ENCODE assay signal across 11 mouse cellular contexts in the genomic region with DNA sequence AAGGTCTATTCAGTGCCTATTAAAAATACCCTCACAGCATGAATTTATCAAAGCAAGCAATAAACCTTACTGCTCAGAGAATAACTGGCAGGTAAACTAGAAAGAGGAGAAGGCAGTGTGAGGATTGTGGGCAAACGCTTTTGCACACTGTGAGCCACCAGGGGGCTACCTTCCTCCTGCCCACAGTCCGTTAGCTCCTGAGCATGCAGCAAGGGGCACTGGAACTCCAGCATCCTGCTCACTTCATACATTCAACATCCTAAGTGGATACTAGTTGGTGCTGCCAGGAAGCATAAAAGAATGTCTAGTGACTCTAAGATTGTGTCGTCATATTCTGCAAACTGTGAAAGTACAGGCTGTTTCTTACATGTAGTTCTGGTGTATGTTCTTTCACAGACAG.
DNase-seq lines count a peak whose midpoint lies in the region; ATAC-seq and TF ChIP-seq lines count a peak whose summit lies in the region.
"Had no signal": no experiment of that assay in that cellular context is flagged by ENCODE, and none has a peak within 500 bp of the region (broad histone marks: within the 10 kb centered on the region; RNA-seq: fewer than 3 reads in every experiment).

No protein-coding gene starts in this region.

- H3K27ac ChIP-seq in kidney, embryonic 15.5 days = no peak overlapping the region
- H3K27ac ChIP-seq in lung, postnatal 0 days (ENCODE audit: low read length) = no peak overlapping the region
- H3K27ac ChIP-seq in heart, embryonic 12.5 days (ENCODE audit: poor library complexity, severe bottlenecking) = no peak overlapping the region
- H3K27ac ChIP-seq: embryonic facial prominence, embryonic 15.5 days; hindbrain, embryonic 14.5 days; liver, embryonic 13.5 days had no signal

- H3K9ac ChIP-seq in kidney, embryonic 15.5 days = no peak overlapping the region
- no peak overlapping the region for H3K9ac ChIP-seq in lung, postnatal 0 days (replicated peaks; ENCODE audit: low read depth)
- no peak overlapping the region for H3K9ac ChIP-seq in heart, embryonic 12.5 days
- H3K9ac ChIP-seq: embryonic facial prominence, embryonic 15.5 days; hindbrain, embryonic 14.5 days; liver, embryonic 13.5 days had no signal

- no peak overlapping the region for H3K4me3 ChIP-seq in kidney, embryonic 15.5 days (replicated peaks)
- no peak overlapping the region for H3K4me3 ChIP-seq in lung, postnatal 0 days (ENCODE audit: low read depth, low read length)
- H3K4me3 ChIP-seq in heart, embryonic 12.5 days = no peak overlapping the region
- H3K4me3 ChIP-seq: embryonic facial prominence, embryonic 15.5 days; liver, embryonic 13.5 days had no signal

- peak; percentile 20 for DNase-seq in kidney, postnatal 14 days
- peak; percentile 63 for DNase-seq in A20 (ENCODE audit: low read depth, low spot score)
- DNase-seq in ES-CJ7 (ENCODE audit: low read depth, low spot score) = peak; percentile 33
- peak; percentile 38 for DNase-seq in lung, postnatal 0 days (ENCODE audit: low spot score)
- no peak for DNase-seq in ovary, postnatal 10 days (ENCODE audit: low spot score)
- no peak for DNase-seq in cerebellum, postnatal 25 days
- DNase-seq: liver, embryonic 13.5 days had no signal

- peaks cover 8% of the 10 kb centered on the region; the same call in 1 of the 2 replicates for H3K36me3 ChIP-seq in kidney, embryonic 15.5 days
- 0 out of 2 replicates have a peak, but pooled peaks cover 2% of the 10 kb centered on the region for H3K36me3 ChIP-seq in lung, postnatal 0 days (ENCODE audit: insufficient read depth, low read length)
- H3K36me3 ChIP-seq in heart, embryonic 12.5 days = peaks cover 11% of the 10 kb centered on the region
- H3K36me3 ChIP-seq: embryonic facial prominence, embryonic 15.5 days; liver, embryonic 13.5 days had no signal

- WGBS in kidney, embryonic 15.5 days = 91% methylated on average over 3 of the region's 3 CpGs
- WGBS in lung, postnatal 0 days = 69% methylated on average over 3 of the region's 3 CpGs
- 71% methylated on average over 3 of the region's 3 CpGs for WGBS in heart, embryonic 12.5 days

- TF ChIP-seq EP300 in lung, postnatal 0 days (IDR thresholded peaks at IDR 0.05) = no peak

- H3K27me3 ChIP-seq in kidney, embryonic 15.5 days = no peaks in the 10 kb centered on the region
- H3K27me3 ChIP-seq in lung, postnatal 0 days (replicated peaks; ENCODE audit: insufficient read depth, low read length) = no peaks in the 10 kb centered on the region
- H3K27me3 ChIP-seq in heart, embryonic 12.5 days (replicated peaks) = no peaks in the 10 kb centered on the region
- H3K27me3 ChIP-seq: embryonic facial prominence, embryonic 15.5 days; liver, embryonic 13.5 days had no signal

- H3K4me2 ChIP-seq in kidney, embryonic 15.5 days = no peak overlapping the region
- H3K4me2 ChIP-seq in lung, postnatal 0 days (replicated peaks; ENCODE audit: low read depth, low read length) = no peak overlapping the region
- no peak overlapping the region for H3K4me2 ChIP-seq in heart, embryonic 12.5 days
- H3K4me2 ChIP-seq: embryonic facial prominence, embryonic 15.5 days; hindbrain, embryonic 14.5 days; liver, embryonic 13.5 days had no signal

- ATAC-seq in kidney, embryonic 15.5 days (replicated peaks; ENCODE audit: low FRiP score) = no peak
- ATAC-seq in lung, postnatal 0 days = peak; percentile 50; the same call in 1 of the 2 replicates
- no peak for ATAC-seq in heart, embryonic 12.5 days (ENCODE audit: insufficient number of reproducible peaks, low FRiP score)

- H3K4me1 ChIP-seq in kidney, embryonic 15.5 days = peaks cover 11% of the 10 kb centered on the region
- H3K4me1 ChIP-seq in lung, postnatal 0 days (ENCODE audit: insufficient read depth, low read depth, low read length) = no peaks in the 10 kb centered on the region
- H3K4me1 ChIP-seq in heart, embryonic 12.5 days (replicated peaks) = no peaks in the 10 kb centered on the region
- H3K4me1 ChIP-seq: liver, embryonic 13.5 days had no signal

- H3K9me3 ChIP-seq in kidney, embryonic 15.5 days (replicated peaks) = no peaks in the 10 kb centered on the region
- no peaks in the 10 kb centered on the region for H3K9me3 ChIP-seq in lung, postnatal 0 days (ENCODE audit: low read length)
- no peaks in the 10 kb centered on the region for H3K9me3 ChIP-seq in heart, embryonic 12.5 days (replicated peaks)
- H3K9me3 ChIP-seq: embryonic facial prominence, embryonic 15.5 days; liver, embryonic 13.5 days had no signal

- TF ChIP-seq CTCF in lung, postnatal 0 days (IDR thresholded peaks at IDR 0.05) = peak; percentile 67

Comparison
In these comparisons a context has a peak if more than half of its experiments do, and no peak if none do; other contexts are left out.
1. DNase-seq: peak in kidney, postnatal 14 days (single experiment), A20 (single experiment), ES-CJ7 (single experiment) and lung, postnatal 0 days (single experiment); none in ovary, postnatal 10 days (single experiment) and cerebellum, postnatal 25 days (0 of 2).